Mouse (Mus musculus): ENCODE data around the gene Mtor.

Mtor gene

DNA sequence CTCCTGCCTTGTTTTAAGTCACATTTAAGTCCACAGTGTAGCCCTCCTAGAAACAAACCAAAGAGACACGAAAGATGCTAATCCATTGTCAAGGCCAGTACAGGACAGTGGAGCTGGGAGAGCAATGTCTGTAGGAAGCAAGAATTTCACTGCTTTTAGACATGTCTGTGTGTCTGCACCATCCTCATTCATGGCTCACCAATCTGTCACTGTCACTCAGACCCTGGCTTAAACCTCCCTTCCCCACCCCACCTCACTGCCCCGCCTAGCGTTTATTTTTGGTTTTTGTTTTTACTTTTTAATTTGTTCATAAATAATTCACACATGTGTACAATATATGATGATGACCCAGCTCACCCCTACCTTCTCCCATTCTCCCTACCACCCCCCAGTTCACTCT lies 84.1 kb downstream of the Mtor start:
- DNase-seq (ENCODE audit: low spot score in 2 of 2) = no peak

DNA sequence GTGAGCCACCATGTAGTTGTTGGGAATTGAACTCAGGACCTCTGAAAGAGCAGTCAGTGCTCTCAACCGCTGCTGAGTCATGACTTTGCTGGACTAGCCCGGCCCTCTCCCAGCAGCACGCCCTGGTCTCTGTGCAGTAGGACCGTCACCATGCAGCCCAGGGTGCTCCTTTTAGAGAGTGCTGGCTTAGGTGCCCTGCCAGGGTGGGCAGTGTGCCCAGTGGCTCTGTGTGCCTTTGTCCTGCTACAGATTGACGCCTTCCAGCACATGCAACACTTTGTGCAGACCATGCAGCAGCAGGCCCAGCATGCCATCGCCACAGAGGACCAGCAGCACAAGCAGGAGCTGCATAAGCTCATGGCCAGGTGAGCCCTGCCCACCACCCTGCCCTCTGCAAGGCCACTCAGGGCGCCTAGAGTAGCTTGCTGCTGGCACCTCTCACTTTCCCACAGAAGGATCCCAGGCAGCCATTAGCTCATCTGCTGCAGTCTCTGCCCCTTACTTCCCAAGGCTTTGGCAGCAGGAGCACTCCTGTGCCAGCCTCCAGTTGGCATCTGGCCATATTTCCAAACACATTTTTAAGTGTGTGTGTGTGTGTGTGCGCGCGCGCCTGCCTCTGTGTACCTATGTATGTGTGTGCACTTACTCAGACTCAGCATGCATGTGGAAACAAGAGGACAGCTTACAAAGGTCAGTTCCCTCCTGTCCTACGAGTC lies 85.4 kb downstream of the Mtor start:
- no peak for DNase-seq (ENCODE audit: low spot score in 2 of 2)

- DNase-seq (ENCODE audit: low spot score in 2 of 2) = no peak
These were observed 87.5 kb downstream of the Mtor start for GRCm38 (mm10) chr4:148535876-148536275.

DNA sequence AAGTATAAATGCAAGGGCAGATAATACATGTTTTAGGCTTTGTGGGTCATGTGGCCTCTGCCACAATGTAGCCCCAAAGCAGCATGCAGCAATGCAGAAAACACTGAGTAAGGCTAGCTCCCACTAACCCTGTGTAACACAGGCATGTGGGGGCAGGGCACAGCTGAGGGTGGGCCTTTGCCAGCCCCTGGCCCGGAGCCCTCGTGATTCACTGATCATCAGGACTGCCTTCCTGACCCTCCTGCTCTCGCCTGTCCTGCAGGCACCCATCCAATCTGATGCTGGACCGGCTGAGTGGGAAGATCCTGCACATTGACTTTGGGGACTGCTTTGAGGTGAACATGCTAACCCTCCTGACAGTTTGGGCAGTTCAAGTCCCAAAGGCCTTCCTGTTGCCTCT lies 100.7 kb downstream of the Mtor start:
- DNase-seq (ENCODE audit: low spot score in 2 of 2) = no peak

DNA sequence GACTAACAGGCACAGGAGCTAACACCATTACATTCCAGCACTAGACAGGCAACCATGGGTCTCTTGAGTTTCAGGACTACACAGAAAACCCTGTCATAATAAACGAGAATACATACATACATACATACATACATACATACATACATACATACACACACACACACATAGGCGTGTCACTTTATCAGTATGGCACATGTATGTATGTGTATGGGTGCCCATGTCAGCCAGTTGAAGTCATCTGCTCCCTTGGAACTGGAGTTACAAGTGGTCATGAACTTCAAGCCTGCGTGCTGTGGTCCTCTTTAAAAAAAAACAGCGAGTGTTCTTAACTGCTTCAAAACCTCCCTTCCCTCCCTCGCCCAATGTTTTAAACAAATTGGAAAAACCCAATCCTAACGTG lies 109.4 kb downstream of the Mtor start:
- DNase-seq (ENCODE audit: low spot score in 2 of 2) = no peak

DNA sequence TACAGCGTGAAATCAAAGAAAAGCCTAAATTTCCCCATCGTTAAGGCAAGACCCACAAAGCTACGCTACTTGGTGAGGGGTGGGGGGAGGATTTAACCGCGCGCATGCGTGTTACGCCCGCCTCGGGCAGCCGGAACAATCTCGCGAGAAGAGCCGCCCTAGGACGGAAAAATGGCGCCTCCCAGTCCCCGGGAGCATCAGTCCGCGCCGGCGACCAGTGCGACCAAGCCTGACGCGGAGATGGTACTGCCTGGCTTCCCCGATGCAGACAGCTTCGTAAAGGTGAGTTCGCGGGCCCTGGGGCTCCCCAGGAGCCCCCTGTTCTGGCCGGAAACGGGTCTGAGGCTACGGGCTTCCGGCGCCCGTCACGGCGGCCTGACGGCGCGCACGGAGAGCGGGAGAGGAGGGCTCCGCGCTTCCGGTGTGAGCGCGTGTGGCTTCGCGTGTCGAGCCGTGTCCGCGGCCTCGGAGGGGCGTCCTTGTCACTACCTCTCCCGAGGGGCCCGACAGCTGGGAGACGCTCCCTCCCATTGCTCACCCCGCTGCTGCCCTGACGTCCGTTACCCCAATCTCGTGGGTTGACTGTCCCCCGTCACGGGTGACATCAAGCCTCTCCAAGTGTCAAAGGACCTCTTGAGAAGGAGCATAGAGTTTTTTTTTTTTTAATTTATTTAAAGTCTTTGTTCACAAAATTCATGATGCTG lies 110.0 kb downstream of the Mtor start, which contains the start of gene Exosc10:
Exosc10 (plus strand) TSS at position 133 of the 704 bp plus-strand sequence.
- DNase-seq (ENCODE audit: low spot score in 2 of 2) = peak; percentile 82 to 84

DNA sequence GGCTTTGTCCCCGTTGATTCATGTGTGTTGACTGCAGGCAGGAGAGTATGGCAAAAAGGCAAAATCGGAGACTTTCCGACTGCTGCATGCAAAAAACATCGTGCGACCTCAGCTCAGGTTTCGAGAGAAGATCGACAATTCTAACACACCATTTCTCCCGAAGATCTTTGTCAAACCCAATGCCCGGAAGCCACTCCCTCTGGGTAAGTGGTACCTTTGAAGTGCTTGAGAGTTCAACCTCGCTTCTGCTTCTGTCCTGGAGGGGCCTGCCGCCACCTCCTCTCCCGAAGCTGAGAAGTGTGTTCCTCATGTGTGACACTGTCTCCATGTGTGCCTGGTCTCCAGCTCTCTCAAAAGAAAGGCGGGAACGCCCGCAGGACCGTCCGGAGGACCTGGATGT lies 114.3 kb downstream of the Mtor start:
- DNase-seq (ENCODE audit: low spot score in 2 of 2) = no peak

- DNase-seq (ENCODE audit: low spot score in 2 of 2) = no peak
These were observed 115.2 kb downstream of the Mtor start for GRCm38 (mm10) chr4:148563595-148563994.

DNA sequence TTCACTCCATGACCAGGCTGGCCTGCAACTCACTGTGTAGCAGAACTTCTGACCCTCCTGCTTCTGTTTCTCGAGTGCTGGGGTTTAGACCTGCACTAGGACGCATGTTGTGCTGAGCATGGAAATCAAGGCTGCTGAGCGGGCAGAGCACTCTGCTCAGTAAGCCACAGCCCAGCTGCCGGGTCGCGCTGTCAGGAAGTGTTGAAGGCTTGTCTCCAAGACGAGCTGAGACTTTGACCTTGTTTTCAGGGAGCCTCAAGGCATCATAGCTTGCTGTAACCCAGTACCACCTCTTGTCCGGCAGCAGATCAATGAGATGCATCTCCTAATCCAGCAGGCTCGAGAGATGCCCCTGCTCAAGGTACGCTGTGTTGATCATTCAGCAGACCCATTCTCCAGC lies 121.7 kb downstream of the Mtor start:
- no peak for DNase-seq (ENCODE audit: low spot score in 2 of 2)

DNA sequence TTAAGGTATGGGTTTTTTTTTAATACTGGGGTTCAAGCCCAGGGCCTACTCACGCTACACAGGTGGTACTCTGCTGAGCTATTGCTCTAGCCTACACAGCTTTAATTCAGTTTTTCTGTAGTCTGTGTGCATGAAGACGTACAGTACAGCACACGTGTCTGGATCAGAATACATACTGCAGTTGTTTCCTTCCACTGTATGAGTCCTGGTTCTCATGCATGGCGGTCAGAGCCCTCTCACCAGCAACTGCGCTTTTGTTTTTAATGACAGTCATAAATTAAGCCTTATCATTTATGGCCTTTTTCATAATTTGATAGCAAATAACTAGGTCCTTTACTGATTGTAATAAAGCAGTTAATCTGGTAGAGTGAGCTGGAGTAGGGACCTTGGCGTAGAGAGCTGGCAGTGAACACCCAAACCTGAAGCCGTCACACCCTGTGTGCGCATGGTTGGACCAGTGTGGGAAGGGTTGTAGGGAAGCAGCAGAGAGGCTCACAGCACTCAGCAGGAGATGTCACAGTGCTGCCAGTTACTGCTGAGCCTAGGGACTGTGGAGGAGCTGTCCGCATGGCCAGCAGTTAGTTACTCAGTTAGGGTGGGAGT lies 122.4 kb downstream of the Mtor start:
- DNase-seq (ENCODE audit: low spot score in 2 of 2) = no peak

DNA sequence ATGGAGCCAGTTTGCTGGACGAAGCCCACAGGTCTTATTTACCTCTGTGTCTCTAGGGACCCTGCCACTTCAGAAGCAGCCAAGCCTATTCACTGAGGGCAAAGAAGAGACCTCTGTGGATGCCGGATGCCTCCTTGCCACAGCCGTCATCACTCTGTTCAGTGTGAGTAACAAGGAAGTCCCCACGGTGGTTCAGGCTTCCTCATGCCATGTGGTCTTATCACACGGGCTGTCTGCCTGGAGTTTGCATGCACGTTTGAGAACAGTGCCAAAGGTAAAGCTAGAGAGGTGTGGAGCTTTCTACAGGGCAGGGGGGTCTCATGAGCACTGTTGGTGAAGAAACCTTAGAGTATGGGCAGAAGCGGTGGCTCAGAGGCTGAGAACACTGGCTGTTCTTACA lies 124.8 kb downstream of the Mtor start:
- no peak for DNase-seq (ENCODE audit: low spot score in 2 of 2)

DNA sequence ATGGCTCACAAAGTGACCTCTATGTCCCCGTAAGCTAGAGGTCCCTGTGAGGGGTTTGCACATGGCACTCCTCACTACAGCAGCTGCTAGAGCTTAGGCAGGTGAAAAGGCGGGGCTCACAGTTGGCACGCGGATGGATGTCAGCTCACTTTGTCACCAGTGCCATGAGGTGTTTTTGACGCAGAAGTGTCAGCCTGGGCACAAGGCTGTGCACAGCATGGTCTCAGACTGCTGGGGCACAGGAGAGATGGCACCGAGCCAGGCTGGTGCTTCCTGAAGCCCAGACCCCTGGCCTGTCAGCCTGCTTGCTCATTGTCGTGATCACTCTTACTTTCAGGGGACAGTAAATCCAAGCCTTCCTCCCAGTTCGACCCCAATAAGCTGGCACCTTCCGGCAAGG lies 132.4 kb downstream of the Mtor start:
- no peak for DNase-seq (ENCODE audit: low spot score in 2 of 2)

DNA sequence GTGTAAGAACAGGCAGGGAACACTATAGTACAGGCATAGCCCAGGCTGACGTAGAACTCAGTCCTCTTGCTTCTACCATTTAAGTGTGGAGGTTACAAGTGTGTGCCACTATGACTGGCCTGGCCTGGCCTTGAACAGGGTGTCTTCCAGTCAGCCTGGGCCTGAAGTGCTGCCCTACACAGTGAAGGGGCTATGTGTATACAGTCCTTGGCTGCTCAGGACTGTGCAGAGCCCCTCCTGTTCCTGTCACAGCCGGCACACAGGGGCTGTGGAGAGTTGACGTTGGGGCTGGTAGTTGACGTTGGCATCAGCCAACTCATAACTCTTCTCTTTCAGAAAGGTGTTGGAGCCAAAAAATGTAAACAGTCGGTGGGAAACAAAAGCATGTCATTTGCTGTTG lies 133.0 kb downstream of the Mtor start:
- no peak for DNase-seq (ENCODE audit: low spot score in 2 of 2)

- DNase-seq (ENCODE audit: low spot score in 2 of 2) = no peak
These were observed 134.8 kb downstream of the Mtor start for GRCm38 (mm10) chr4:148583257-148583656.

- no peak for DNase-seq (ENCODE audit: low spot score in 2 of 2)
These were observed 138.2 kb downstream of the Mtor start for GRCm38 (mm10) chr4:148586648-148587047.

GRCm38 (mm10) chr4:148588793-148589192 lies 140.4 kb downstream of the Mtor start:
- DNase-seq (ENCODE audit: low spot score in 2 of 2) = no peak

DNA sequence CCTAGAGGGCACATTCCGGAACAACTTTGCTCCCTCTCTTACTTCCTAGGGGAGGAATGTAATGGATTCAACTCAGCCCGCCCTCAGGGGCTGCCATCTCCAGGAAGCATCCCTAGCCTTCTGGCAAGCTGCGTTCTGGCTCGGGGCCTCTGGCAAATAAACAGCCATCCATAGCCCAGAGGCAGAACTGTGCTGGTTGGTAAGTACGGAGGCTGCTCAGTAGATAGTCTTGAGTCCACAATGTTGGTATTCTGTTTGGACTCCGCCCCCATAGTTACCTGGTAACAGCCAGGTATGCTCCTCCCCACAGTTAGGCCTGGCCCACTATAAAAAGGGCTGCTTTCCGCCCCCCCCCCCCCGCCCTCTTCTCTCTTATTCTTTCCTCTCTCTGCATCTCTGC lies 141.2 kb downstream of the Mtor start:
- DNase-seq (ENCODE audit: low spot score in 2 of 2) = no peak

DNA sequence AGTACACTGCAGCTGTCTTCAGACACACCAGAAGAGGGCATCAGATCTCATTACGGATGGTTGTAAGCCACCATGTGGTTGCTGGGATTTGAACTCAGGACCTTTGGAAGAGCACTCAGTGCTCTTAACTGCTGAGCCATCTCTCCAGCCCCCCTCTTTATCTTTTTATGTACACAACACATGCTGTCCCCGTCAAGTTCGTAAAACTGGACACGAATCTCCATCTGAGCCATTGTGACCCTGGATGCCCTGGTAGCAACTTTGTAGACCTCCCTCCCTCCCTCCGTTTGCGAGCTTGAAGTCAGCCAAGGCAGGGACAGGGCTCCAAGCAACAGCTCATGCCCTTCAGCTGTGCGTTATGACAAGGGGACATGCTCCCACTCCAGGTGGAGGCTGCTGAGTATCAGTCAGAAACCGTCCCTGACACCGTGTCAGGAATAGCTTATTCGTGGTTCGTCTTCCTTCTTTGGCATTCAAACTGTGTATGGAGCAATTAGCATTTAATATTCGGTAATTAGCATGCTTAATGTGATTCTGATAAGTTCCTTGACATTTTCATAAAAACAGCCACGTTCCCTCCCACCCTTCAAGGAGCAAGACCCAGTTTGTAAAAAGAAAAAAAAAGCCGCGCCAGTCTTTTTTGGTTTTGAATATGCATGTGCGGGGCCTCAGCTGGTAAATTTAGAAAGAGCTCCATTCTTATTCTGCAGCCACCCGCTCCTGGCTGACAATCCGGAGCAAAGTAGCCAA lies 142.2 kb downstream of the Mtor start:
- no peak for DNase-seq (ENCODE audit: low spot score in 2 of 2)

DNA sequence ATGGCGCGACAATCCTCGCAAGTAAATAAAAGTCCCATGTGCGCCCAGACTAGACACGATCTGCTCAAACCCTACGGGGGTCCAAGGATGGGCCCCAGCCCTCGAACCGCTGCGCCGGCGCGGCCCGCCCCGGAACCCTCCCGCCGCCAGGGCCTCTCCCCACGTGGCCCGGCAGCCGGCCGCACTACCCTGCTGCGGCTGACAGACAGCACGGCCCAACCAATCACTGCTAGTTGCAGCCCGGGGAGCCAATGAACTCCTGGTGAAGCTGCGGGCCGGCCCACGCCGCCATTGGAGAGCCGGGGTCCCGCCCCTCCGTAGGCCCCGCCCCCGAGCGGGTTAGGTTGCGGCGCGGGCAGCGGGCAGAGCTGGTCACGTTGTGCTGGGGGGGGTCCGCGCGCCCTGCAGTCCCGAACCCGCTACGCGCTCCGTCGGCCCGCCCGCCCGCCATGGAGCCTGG lies 142.8 kb downstream of the Mtor start, which contains the start of gene Srm:
Srm (plus strand) TSS at position 333 of the 460 bp plus-strand sequence.
- peak; percentile 97 to 98 for DNase-seq (ENCODE audit: low spot score in 2 of 2)

DNA sequence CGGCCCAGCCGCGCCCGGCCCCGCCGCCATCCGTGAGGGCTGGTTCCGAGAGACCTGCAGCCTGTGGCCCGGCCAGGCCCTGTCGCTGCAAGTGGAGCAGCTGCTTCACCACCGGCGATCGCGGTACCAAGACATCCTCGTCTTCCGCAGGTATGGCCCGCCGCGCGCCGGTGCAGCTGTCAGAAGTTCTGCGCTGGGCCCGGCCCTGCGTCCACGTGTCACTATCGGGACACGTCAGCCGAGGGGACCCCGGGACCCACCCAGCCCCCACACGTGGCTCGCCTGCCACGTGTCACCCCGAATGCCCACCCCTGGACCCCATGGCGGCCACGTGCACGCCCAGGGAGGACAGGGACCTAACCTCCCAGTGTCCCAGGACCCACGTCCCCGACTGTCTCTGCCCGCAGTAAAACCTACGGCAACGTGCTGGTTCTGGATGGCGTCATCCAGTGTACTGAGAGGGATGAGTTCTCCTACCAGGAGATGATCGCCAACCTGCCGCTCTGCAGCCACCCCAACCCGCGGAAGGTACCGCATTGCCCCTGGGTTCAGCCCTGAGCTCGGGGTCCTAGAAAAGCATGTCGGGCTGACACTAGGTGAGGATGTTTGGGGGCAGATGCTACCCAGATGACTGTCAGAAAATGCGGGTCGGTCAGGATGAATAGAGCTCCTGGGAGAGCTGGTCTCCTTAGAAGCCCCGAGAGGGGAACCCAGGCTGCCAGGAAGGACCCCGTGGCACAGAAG lies 143.4 kb downstream of the Mtor start:
- no peak for DNase-seq (ENCODE audit: low spot score in 2 of 2)

DNA sequence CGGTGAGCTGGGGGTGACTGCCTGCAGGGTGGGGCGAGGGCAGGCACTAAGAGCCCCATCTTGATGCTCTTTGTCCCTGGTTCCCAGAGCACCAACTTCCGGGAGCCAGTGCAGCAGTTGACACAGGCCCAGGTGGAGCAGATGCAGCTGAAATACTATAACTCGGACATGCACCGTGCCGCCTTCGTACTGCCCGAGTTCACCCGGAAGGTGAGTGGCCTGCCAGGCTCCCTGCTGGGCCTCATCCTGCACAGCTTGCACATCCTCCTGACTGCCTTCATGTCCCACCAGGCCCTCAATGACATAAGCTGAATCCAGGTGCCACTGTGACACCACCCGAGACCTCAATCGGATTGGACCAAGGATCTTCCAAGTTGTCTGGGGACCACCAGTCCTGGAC lies 145.6 kb downstream of the Mtor start:
- DNase-seq (ENCODE audit: low spot score in 2 of 2) = no peak
